Mouse (Mus musculus): Measurements from ENCODE around the gene Sdc4.
A peak's percentile ranks its signal among the peaks of the same experiment; 100 is the strongest.

Sdc4 gene

DNA sequence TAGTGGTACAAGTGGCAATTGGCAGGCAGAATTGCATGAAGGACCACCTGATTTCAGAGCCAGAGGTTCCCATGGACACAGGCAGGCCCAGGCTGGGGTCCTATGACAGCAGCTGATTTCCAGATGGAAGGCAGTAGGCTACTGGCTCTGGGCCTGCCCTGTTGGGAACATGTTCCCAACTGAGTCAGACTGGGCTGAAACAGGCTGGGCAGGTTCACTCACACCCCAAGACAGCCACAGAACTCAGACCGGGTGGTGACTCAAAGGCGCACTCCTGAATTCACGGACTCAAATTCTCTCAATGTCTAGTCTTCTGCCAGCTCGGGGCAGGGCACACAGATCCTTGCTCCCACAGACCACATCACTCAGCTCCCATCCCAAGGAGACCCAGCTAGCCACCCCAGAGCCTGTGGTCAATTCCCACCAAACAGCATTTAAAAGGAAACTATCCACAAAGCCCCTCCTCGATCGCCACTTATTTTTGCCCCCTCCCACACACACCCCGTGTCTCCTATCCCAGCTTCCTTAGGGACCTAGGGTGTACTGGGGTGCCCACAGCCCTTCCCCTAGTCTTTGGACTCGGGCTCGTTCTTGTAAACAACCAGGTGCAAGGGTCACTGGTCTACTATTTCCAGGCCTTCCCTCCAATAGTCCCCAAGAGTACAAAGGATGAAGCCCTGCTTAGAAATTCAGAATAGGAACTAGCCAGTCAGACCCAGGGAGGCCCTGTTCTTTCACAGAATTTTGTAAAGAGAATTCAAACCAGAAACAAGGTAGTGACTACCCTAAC lies 11.8 kb downstream of the Sdc4 start:
- DNase-seq: peak; percentile 90

DNA sequence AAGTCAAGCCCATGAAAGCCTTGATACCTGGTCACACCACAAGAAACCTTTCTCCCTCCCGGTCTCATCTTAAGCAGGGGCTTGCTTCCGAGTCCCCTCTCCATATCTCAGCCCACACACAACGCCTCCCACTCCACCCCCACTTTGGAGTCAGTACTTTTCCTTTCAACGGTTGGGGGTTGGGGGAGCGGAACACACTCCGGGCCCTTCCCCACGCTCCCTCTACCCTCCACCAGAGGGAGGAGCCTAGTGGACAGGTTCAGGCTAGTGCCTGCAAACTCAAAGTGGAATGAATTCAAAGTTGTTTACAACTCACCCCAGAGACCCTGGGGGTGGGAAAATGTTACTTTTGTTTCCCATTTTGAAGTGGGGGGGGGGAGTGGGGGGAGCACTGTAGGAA lies 13.0 kb downstream of the Sdc4 start:
- peak; percentile 79 for DNase-seq

DNA sequence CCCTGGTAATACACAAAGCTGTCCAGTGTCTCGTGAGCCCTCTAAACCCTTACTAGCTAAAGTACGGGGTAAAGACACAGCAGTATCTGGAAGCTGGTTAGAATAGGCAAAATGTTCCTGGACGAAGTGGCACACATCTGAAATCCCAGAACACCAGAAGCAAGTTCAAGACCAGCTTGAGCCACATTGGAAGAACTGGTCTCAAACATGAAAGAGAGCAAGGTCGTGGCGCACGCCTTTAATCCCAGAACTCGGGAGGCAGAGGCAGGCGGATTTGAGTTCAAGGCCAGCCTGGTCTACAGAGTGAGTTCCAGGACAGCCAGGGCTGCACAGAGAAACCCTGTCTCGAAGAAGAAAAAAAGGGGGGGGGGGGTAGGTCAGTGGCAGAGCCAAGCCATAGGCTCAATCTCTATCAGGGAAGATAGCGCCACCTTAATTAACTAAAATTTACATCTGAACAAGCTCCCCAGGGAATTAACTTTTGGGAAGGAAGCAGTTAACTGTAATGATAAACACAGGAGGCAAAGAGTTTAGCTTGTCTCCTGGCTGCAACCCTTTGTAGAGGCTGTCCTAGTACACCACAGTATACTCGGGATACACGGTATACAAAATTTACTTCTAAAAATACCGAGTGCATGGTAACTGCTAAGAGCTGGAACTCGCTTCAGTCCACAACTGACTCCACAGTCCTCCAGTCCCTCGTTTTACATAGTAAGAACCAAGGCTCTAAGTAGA lies 13.6 kb downstream of the Sdc4 start:
- no peak for DNase-seq

DNA sequence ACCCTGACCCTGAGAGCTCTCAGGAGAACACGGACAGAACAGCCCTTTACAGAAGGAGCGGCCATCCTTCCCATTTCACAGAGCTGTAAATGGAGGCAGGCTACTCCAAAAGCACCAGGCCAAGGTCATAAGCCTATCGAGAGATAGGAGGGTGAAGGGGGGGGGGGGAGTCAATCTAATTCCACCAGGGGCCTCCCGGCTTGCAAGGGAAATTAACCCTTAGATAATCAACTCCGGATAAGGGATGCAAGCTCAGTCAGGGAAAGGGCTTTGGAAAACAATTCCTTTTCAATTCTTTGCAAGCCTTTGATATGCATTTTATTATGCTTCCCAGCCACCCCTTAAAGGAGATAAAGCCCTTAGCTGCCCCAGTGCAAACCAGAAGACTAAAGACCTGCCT lies 15.2 kb downstream of the Sdc4 start:
- DNase-seq: no peak

DNA sequence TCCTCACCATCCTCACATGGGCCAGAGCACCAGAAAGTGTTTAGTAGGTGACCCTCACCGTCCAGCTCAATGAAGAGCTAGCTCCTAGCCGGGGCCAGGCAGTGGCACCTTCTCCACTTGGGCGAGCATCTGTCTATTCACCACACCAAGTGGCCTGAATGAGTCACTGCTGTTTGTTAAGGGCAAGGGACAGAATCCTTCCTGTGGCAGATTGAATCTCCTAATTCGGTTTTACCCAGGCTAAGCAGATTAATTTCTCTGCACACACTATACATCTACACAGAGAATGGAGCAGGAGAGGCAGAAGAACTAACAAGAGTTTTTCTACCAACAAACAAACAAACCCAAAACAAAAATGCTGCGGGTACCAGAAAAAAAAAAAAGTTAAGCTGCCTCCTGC lies 16.7 kb downstream of the Sdc4 start:
- no peak for DNase-seq

DNA sequence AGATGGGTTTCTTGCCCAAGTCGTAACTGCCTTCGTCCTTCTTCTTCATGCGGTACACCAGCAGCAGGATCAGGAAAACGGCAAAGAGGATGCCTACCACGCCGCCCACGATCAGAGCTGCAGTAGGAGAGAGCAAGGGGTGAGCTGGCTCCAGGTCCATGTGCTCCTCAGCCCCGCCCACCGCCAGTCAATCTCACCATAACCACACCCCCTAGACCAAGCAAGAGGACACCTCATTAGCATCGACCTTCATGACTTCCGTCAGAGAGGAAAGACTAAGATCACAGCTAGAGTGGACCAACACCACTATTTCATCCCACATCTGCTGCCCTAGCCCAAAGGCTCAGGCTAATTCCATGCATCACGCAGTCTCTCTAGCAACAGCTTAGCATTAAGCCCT lies 17.6 kb downstream of the Sdc4 start:
- peak; percentile 69 for DNase-seq

DNA sequence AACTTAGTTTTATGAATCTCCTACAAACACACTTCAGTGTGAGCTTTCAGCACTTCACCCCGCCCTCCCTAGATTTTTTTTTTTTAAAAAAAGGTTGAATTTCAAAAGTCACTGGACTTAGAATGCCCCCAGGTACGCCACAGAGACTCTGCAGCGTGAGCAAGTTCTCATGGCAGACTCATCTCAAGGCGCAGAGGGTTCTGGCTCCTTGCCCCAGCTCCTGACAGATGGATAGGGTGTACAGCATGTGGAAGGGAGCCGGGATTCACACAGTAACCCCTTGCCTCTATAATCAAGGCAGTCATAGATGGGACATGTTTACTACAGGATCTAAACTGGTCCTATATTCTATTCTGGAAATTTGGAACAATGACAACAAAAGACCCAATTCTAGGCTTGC lies 18.3 kb downstream of the Sdc4 start:
- peak; percentile 84 for DNase-seq

DNA sequence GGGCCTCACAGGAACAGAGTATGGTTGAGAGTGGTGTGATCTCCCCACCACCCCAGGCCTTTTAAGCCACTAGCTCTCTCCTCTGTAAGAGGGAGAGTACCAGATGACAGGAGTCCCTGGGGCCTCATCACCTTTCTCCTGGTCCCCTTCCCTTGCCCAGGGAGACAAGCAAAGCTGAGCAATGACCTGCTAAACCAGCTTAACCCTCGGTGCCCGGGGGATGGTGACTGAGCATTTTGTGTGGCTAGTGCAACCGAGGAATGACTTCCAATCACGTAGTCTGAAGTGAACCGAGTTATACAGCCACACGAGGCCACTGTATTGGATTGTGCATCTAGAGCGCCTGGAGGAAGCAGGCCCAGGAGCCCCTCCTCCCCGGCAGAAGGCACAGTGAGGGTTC lies 19.3 kb downstream of the Sdc4 start:
- peak; percentile 25 for DNase-seq

DNA sequence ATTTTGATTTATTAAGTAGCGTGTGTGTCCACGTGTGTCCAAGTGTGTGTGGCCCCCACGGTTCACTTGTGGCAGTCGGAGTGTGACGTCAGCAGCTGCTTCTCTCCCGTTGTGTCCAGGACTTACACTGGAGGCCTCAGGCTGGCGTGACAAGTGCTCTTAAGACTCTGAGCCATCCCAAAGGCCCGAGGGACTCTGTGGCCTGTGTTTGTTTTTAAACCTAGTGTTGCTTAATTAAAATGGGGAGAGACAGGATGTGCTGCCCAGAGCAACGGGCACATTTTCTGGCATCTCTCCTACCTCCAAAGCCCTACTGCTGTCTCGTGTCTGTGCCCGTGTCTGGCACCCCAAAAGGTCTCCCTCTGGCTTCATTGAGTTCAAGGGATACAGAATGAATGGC lies 20.2 kb downstream of the Sdc4 start:
- DNase-seq: no peak

DNA sequence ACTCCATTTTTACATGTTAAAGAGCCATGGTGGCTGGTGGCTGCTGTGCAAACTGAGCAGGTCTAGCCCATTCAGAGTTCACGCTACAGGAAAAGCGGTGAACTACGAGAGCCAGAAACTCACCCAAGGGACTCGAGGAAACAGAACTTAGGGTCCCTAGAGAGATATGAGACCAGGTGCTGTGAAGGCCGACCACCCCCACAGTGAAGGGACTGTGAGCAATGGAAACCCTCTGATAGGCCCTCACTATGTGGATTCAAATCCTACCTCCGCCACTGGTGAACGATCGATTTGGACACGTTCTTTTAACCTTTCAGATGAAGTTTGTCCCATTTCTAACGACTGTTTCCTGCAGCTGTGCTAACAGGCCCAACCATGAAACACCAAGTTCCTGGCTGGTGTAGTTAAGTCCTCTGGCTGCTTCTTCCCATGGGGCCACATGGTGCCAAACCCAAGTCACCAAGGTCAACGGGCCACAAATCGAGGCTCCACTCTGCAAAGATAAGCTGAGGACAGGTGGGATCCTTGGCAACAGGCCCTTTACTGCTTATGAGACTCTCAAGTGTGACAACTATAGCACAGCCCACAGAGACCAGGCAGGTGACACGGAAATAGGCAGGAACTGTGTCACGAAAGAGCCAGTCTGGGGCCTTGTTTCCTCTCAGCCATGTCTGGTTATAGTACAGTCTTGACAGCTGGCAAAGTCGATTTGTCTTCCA lies 20.9 kb downstream of the Sdc4 start:
- peak; percentile 47 for DNase-seq

DNA sequence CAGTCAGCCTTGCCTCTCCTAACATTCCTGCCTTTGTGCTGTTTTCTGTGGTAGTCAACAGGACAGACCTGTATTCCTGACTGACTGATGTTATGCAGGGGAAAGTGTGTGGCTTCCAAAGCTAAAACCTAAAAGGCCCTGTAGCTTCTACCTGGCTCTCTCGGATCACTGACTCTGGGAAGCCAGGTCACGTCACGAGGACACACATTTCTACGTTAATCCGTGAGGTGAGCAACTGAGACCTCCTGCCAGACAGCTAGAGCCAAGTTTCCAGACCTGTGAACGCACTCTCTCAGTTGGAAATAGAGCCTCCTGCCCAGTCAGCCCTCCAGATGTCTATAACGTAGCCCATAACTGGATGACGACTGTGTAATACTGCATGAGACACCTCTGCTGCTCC lies 21.7 kb downstream of the Sdc4 start:
- DNase-seq: peak; percentile 83

DNA sequence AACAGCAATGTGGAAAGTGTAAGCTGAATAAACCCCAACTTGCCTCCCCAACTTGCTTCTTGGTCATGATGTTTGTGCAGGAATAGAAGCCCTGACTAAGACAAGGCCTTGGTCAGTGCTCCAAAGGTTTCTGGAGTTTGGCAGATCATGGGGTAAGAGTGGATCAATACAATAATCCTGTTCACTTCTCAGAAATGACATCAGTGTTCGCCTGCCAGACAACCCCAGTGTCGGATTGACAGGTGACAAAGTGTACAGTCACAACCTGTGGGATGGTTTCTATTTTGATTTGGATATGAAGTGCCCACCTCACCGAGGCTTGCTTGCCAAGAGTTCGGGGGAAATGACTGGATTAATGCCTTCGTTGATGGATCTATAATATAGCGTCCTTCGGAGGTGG lies 22.4 kb downstream of the Sdc4 start:
- DNase-seq: no peak

DNA sequence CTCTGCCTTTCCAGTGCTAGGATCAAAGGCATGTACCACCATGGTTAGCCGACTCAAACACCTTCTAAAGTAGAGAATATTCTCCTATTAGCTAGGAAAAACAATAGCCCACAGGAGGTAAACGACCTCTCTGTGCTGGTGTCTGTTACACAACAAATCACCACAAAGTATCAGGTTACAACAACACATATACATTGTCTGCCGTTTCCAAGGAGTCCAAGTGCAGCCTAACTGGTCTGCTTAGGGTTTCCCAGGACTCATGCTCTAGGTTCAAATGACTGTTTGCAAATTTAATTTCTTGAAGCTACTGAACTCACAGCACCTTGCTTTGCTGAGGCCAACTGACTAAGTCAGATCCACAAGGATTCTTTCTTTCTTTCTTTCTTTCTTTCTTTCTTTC lies 24.2 kb downstream of the Sdc4 start:
- no peak for DNase-seq

DNA sequence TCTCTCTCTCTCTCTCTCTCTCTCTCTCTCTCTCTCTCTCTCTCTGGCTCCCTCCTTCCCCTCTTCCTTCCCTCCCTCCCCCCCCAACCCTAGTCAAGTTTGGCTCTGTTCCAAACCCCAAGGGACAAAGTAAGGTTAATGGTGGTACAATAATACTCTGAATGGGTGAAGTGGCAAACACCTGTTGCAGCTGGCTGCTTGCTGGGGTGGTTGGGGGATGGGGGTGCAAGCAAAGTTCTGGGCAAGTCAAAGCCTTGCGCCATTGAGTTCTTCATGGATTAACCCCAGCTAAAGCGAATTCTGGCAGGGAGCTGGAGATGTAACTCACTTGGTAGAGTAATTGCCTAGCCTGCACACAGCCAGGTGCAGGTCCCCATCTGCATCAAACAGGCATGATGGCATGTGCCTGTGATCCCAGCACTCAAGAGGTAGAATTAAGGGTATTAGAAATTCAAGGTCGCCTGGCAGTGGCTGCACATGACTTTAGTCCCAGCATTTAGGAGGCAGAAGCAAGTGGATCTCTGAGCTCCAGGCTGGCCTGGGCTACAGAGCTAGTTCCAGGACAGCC lies 25.3 kb downstream of the Sdc4 start:
- DNase-seq: peak; percentile 71

DNA sequence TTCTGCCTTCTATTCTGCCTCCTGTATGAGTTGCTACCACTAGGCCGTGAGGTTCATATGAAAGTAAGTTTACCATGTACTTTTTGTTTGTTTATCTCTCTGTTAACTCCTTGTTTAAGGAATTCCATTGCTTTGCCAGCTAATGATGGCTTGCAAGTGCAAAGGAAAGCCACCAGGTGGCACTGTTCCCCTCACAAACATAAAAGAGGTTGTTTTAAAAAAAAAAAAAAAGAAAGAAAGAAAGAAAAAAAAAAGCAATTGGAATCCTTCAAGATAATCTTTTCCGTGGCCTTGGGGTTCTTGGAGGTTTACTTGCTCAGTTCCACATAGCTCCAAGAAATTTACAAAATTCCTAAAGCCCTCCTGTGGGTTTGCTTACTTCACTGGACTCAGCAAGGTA lies 26.5 kb downstream of the Sdc4 start:
- peak; percentile 28 for DNase-seq

DNA sequence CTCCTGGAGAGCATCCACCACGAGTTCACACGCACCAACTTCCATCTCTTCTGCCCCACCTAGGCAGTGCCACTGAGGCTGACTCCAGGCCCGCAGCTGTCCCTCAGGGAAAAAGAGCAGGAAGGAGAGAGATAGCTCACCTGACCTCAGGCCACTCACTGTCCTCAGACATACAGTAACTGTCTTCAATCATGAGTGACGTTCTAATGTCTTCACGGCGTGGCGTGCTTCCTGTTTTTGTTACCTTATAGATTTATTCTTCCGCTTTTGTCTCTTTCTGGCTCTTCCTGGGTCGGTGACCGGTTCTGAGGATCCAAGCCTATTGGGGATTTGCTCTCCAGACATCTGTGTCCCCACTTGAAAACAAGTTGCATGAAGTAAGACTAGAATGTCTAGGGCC lies 29.1 kb downstream of the Sdc4 start:
- no peak for DNase-seq

DNA sequence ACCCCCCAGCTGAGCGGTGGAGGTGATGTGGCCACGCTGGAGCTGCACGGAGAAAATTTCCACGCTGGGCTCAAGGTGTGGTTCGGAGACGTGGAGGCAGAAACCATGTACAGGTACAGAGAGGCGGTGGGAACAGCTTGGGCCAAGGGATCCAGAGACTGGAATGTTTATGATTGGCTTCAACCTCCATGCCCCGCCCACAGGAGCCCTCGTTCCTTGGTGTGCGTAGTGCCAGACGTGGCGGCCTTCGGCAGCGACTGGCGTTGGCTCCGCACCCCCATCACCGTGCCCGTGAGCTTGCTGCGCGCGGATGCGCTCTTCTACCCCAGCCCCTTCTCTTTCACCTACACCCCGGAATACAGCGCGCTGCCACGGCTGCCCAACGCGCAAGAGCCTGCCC lies 29.5 kb downstream of the Sdc4 start:
- DNase-seq: no peak

DNA sequence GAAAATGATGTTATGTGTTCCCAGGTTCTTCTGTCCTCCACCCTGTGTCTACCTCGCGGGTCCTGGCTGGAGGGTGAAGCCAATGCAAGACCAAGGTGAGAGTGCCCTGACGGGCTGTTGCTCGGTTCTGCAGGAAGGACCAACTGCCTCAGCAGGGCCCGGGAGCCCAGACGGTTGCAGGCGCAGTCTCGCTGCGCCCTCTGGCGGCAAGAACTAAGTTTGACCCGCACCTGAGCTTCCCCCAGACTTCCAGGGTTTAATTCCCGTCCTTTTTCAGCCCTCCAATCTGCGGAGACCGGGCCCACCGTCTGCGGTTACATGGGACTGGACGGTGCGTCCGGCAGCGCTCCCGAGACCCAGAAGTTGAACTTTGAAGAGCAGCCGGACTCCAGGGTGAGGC lies 36.0 kb downstream of the Sdc4 start:
- DNase-seq: peak; percentile 64

DNA sequence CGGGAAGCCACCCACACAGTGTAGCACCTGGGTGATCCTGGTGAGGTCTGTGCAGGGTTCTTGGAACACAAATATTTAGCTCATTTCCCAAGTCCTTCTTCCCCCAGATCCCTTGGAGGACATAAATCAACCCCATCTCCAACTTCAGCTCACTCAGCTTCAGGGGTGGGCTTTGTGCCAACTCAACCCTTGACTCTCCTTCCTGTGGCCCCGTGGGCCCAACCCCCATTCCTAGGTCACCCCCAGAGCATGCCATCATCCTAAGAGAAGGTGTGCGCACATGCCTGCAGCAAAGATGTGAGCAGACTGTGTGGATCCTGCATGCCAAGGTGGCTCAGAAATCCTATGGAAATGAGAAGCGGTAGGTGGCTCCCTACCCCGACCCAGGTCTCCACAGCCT lies 38.2 kb downstream of the Sdc4 start:
- no peak for DNase-seq

DNA sequence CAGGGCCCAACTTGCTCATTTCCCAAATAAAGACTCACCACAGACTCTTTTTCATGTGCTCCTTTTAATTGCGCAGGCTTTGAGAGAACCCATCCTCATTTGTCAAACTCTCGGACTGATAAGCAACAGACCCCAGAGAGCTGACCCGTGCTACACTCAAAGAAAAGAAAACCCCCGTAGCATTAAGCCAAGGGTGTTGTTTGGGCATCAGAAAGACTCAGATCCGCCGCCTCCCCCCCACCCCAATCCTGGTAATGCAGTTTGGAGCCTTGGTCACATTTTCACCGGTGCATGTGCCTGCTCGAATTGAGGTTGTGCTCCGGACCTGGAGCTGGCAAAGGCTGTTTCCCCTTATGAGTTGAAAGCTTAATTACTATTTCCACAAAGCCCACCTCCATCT lies 38.6 kb downstream of the Sdc4 start, which contains the start of gene Matn4:
Gene Matn4 (minus strand): TSS at position 101 of the 400 bp plus-strand sequence.
- no peak for DNase-seq

DNA sequence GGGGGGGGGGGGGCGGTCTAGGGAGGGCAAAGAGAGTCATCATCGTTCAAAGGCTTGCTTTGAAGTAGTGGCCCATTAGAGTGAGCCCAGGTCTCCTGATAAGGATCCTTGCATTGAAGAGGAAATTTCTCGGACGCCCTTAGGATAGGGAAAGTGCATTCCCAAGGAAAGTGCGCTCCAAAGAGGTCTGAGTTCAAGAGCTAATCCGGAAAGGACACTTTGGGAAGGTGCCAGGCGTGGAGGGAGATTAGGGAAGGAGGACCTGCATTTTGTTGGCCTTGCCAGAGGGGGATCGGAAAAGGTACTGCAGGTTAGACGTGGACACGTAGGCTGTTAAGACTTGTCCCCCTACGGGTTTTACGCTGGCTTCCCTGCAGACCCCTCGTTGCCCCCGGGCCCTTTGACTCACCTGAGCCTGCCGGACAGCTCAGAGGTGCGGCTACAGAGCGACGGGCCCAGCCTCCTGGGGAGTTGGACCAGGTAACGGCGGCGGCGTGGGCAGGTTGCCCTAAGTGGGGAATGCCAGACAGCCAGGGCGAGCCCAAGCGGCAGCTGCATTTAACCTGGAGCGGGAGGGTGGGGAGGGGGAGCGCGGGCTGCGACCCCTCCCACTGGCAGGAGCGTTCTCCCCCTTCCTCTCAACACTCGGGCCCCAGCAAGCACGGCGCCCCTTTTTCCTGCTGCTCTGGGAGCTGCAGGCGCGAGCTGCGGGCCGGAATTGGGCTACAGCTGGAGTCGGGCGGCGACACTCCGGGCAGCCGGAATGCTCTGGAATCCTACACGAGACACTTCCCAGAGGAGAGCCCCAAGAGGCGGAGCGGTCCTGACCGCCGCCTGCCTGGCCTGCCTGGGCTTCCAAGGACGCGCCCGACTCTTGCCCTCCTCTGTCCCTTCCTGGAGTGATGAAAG lies 39.4 kb downstream of the Sdc4 start:
- peak; percentile 45 for DNase-seq

DNA sequence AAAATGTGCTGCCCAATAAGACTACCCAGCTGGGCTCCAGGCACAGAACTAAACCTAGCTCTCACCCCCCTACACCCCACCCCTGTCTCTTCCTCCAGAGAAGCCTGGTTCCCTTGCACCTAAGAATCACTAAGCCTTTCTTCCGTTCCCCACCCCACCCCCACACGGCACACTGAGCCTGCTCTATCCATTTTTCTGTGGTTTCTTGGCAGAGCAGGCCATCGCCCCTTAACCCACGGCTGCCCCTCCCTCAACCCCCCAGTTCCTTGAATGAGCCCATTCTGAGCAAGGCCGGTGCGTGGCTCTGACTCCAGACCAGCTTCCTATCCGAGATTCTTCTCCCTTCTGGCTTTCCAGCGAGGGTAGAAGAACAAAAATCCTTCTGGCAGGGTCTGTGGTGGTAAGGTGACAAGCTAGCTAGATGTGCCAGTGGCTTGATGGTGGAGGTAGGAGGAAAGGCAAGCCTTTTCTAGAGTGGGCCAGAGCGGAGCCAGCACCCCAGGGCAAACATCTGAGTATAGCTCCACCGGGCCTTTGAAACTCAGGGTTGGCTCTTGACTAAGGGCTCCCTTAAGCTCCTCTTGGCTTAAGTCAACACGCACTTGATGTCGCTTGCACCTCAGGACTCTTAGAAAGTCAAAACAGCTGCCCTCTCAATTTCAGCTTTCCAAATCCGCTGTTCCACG lies 40.1 kb downstream of the Sdc4 start:
- DNase-seq: no peak

Data from kidney, adult 9 months (tissue).